Mouse (Mus musculus) hindbrain, embryonic 16.5 days (tissue): ENCODE results near the gene Fam83d. TPM values are rescaled to one million over a fixed set of nuclear protein-coding genes. Genes with fewer than 3 reads are reported as not detected.
"Not testable (repeated sequence)": the region's sequence is repeated elsewhere in the genome, so short reads cannot be mapped to it uniquely, and the experiment has no call there.

Experiments used
- ATAC-seq: fragments of 200-750 bp; cut with Nextera tagmentation; 2 replicates; pipeline ENCODE4 v1.8.0; 2017; ENCODE audit warnings: moderate TSS enrichment, moderate library complexity
- H3K27ac ChIP-seq: fragments of 300-500 bp; sonication (generic); 2 replicates; pipeline ENCODE4 v1.5.1; 2014; ENCODE audit warnings: low read depth, mild to moderate bottlenecking, control low read depth, low read length, moderate library complexity
- H3K27me3 ChIP-seq: fragments of 300-500 bp; sonication (generic); replicated peaks from 2 replicates; pipeline ENCODE4 v1.6.1; 2014; ENCODE audit warnings: low read length; ENCODE audit not compliant: control insufficient read depth, insufficient read depth
- H3K36me3 ChIP-seq: fragments of 300-500 bp; sonication (generic); 2 replicates; pipeline ENCODE4 v1.6.1; 2014; ENCODE audit warnings: mild to moderate bottlenecking, low read length, moderate library complexity, mixed read lengths; ENCODE audit not compliant: control insufficient read depth, insufficient read depth
- H3K4me1 ChIP-seq: fragments of 300-500 bp; sonication (generic); 2 replicates; pipeline ENCODE4 v1.6.1; 2014; ENCODE audit warnings: low read depth, low read length; ENCODE audit not compliant: control insufficient read depth, insufficient read depth
- H3K4me2 ChIP-seq: fragments of 300-500 bp; sonication (generic); 2 replicates; pipeline ENCODE4 v1.6.1; 2014; ENCODE audit warnings: mild to moderate bottlenecking, low read length, control low read depth, moderate library complexity
- H3K4me3 ChIP-seq: fragments of 300-500 bp; sonication (generic); 2 replicates; pipeline ENCODE4 v1.5.1; 2014; ENCODE audit warnings: mild to moderate bottlenecking, low read length, control low read depth, moderate library complexity
- H3K9ac ChIP-seq: fragments of 300-500 bp; sonication (generic); 2 replicates; pipeline ENCODE4 v1.6.1; 2014; ENCODE audit warnings: low read depth, mild to moderate bottlenecking, control low read depth, low read length, moderate library complexity
- H3K9me3 ChIP-seq: fragments of 300-500 bp; sonication (generic); 2 replicates; pipeline ENCODE4 v1.6.1; 2014; ENCODE audit warnings: mild to moderate bottlenecking, low read length, moderate library complexity; ENCODE audit not compliant: control insufficient read depth
- WGBS: fragments of 180-500 bp; shearing (Covaris S2); extraction: QIAGEN DNeasy Blood & Tissue Kit; methylation state at CpG from one replicate; pipeline ENCODE4 v1.1.7; 2014; 5-methylcytosine and 5-hydroxymethylcytosine counted together
- polyA plus RNA-seq: library from polyadenylated mRNA; unstranded; fragments of >200 nt; fragmentation: Nextera tagmentation; extraction: Ambion mirVana; gene quantifications from 2 replicates; pipeline ENCODE4 v1.2.1, GENCODE M21; 2015

Fam83d gene
- polyA plus RNA-seq, 1 experiment from 2014 or later = 7.9 TPM

GRCm38 (mm10) chr2:158728061-158728815 lies 39.7 kb upstream of the Fam83d start:
- 57% methylated on average over 7 of the region's 7 CpGs for WGBS

GRCm38 (mm10) chr2:158730896-158731295 lies 37.0 kb upstream of the Fam83d start:
- no peaks in the 10 kb centered on the region for H3K9me3 ChIP-seq
- H3K36me3 ChIP-seq = no peaks in the 10 kb centered on the region
- no peak overlapping the region for H3K4me3 ChIP-seq
- H3K27me3 ChIP-seq = no peaks in the 10 kb centered on the region
- no peak overlapping the region for H3K27ac ChIP-seq
- no peak for ATAC-seq
- WGBS = 65% methylated on average over 3 of the region's 3 CpGs
- no peak overlapping the region for H3K4me2 ChIP-seq
- H3K4me1 ChIP-seq = peaks cover 6% of the 10 kb centered on the region; the same call in 1 of the 2 replicates
- no peak overlapping the region for H3K9ac ChIP-seq

More at GRCm38 (mm10) chr2:158728061-158728815, 39.7 kb upstream of the Fam83d start:
- Histone ChIP-seq H3K27ac (no peak overlapping the region), H3K4me1 (no peaks in the 10 kb centered on the region), H3K4me2 (no peak overlapping the region), H3K27me3 (no peaks in the 10 kb centered on the region), H3K4me3 (no peak overlapping the region), H3K36me3 (no peaks in the 10 kb centered on the region), H3K9ac (no peak overlapping the region), H3K9me3 (no peaks in the 10 kb centered on the region)
- no peak for ATAC-seq

- Histone ChIP-seq H3K9me3 (no peaks in the 10 kb centered on the region), H3K36me3 (no peaks in the 10 kb centered on the region), H3K4me2 (no peak overlapping the region), H3K27me3 (no peaks in the 10 kb centered on the region), H3K9ac (no peak overlapping the region), H3K4me3 (no peak overlapping the region), H3K27ac (no peak overlapping the region), H3K4me1 (peaks cover 6% of the 10 kb centered on the region; the same call in 1 of the 2 replicates)
- no peak for ATAC-seq
- 84% methylated on average over 9 of the region's 9 CpGs for WGBS
Observed at GRCm38 (mm10) chr2:158732521-158732920, 35.4 kb upstream of the Fam83d start.

GRCm38 (mm10) chr2:158733136-158733535 lies 34.8 kb upstream of the Fam83d start:
- WGBS = 68% methylated on average over 4 of the region's 4 CpGs
- Histone ChIP-seq H3K27me3 (no peaks in the 10 kb centered on the region), H3K27ac (no peak overlapping the region), H3K36me3 (no peaks in the 10 kb centered on the region), H3K9ac (no peak overlapping the region), H3K4me3 (no peak overlapping the region), H3K4me1 (peaks cover 6% of the 10 kb centered on the region; the same call in 1 of the 2 replicates), H3K9me3 (no peaks in the 10 kb centered on the region), H3K4me2 (no peak overlapping the region)
- ATAC-seq = no peak

- no peak overlapping the region for H3K27ac ChIP-seq
- no peak overlapping the region for H3K4me2 ChIP-seq
- no peak for ATAC-seq
- H3K27me3 ChIP-seq = no peaks in the 10 kb centered on the region
- H3K4me3 ChIP-seq = no peak overlapping the region
- H3K36me3 ChIP-seq = no peaks in the 10 kb centered on the region
- peaks cover 11% of the 10 kb centered on the region; the same call in 1 of the 2 replicates for H3K4me1 ChIP-seq
- H3K9ac ChIP-seq = no peak overlapping the region
- H3K9me3 ChIP-seq = no peaks in the 10 kb centered on the region
- 88% methylated on average over 6 of the region's 6 CpGs for WGBS
Observed at GRCm38 (mm10) chr2:158733914-158734313, 34.0 kb upstream of the Fam83d start.

GRCm38 (mm10) chr2:158734500-158735152 lies 33.3 kb upstream of the Fam83d start:
- 0 out of 2 replicates have a peak, but pooled peaks have one; percentile 48 for ATAC-seq
- no peak overlapping the region for H3K4me2 ChIP-seq
- H3K9ac ChIP-seq = no peak overlapping the region
- no peak overlapping the region for H3K27ac ChIP-seq
- H3K4me1 ChIP-seq = peaks cover 11% of the 10 kb centered on the region; the same call in 1 of the 2 replicates
- WGBS = 60% methylated on average over 7 of the region's 7 CpGs
- no peak overlapping the region for H3K4me3 ChIP-seq
- H3K27me3 ChIP-seq = no peaks in the 10 kb centered on the region
- H3K9me3 ChIP-seq = no peaks in the 10 kb centered on the region
- H3K36me3 ChIP-seq = no peaks in the 10 kb centered on the region

GRCm38 (mm10) chr2:158735340-158735739 lies 32.6 kb upstream of the Fam83d start:
- no peak overlapping the region for H3K9ac ChIP-seq

GRCm38 (mm10) chr2:158736247-158736646 lies 31.6 kb upstream of the Fam83d start:
- not testable (repeated sequence) for H3K4me3 ChIP-seq, H3K9ac ChIP-seq, H3K27me3 ChIP-seq, H3K9me3 ChIP-seq, ATAC-seq, H3K27ac ChIP-seq, H3K36me3 ChIP-seq, H3K4me2 ChIP-seq
- H3K4me1 ChIP-seq = peaks cover 11% of the 10 kb centered on the region; the same call in 1 of the 2 replicates
- 83% methylated on average over 4 of the region's 4 CpGs for WGBS

More at GRCm38 (mm10) chr2:158735340-158735739, 32.6 kb upstream of the Fam83d start:
- Histone ChIP-seq H3K4me2 (no peak overlapping the region), H3K4me3 (no peak overlapping the region), H3K4me1 (peaks cover 11% of the 10 kb centered on the region; the same call in 1 of the 2 replicates), H3K9me3 (no peaks in the 10 kb centered on the region), H3K27me3 (no peaks in the 10 kb centered on the region), H3K27ac (no peak overlapping the region), H3K36me3 (no peaks in the 10 kb centered on the region)
- WGBS = 93% methylated on average over 8 of the region's 8 CpGs
- ATAC-seq = no peak

- no peak overlapping the region for H3K27ac ChIP-seq
- WGBS = 27% methylated on average over 11 of the region's 11 CpGs
- no peaks in the 10 kb centered on the region for H3K9me3 ChIP-seq
- H3K9ac ChIP-seq = no peak overlapping the region
- peaks cover 10% of the 10 kb centered on the region; the same call in 1 of the 2 replicates for H3K4me1 ChIP-seq
- ATAC-seq = peak; percentile 15; the same call in 1 of the 2 replicates
- no peak overlapping the region for H3K4me2 ChIP-seq
- H3K27me3 ChIP-seq = no peaks in the 10 kb centered on the region
- no peak overlapping the region for H3K4me3 ChIP-seq
- H3K36me3 ChIP-seq = no peaks in the 10 kb centered on the region
Observed at GRCm38 (mm10) chr2:158738591-158738990, 29.3 kb upstream of the Fam83d start.
